Mouse (Mus musculus) lung, embryonic 14.5 days (tissue): ENCODE measurements around the gene Trmt11. TPM values are rescaled to one million over a fixed set of nuclear protein-coding genes. Genes with fewer than 3 reads are reported as not detected.
"Not testable (repeated sequence)": the region's sequence is repeated elsewhere in the genome, so short reads cannot be mapped to it uniquely, and the experiment has no call there.

ENCODE experiments used
- ATAC-seq: fragments of 200-750 bp; cut with Nextera tagmentation; 2 replicates; pipeline ENCODE4 v1.8.0; 2017; ENCODE audit warnings: mild to moderate bottlenecking, moderate TSS enrichment, moderate library complexity; ENCODE audit not compliant: insufficient read depth
- DNase-seq: peaks from one replicate; pipeline ENCODE4 v3.0.0-alpha.2; 2015
- H3K27ac ChIP-seq: fragments of 300-500 bp; sonication (generic); 2 replicates; pipeline ENCODE4 v1.5.1; 2014; ENCODE audit warnings: low read depth, mild to moderate bottlenecking, moderate library complexity
- H3K27me3 ChIP-seq: fragments of 300-500 bp; sonication (generic); 2 replicates; pipeline ENCODE4 v1.6.1; 2014; ENCODE audit warnings: low read length, control low read depth; ENCODE audit not compliant: insufficient read depth
- H3K36me3 ChIP-seq: fragments of 300-500 bp; sonication (generic); 2 replicates; pipeline ENCODE4 v1.6.1; 2014; ENCODE audit warnings: control low read depth; ENCODE audit not compliant: insufficient read depth
- H3K4me1 ChIP-seq: fragments of 300-500 bp; sonication (generic); 2 replicates; pipeline ENCODE4 v1.6.1; 2014; ENCODE audit warnings: antibody characterized with exemption, control low read depth; ENCODE audit not compliant: insufficient read depth
- H3K4me2 ChIP-seq: fragments of 300-500 bp; sonication (generic); 2 replicates; pipeline ENCODE4 v1.6.1; 2014; ENCODE audit warnings: mild to moderate bottlenecking
- H3K4me3 ChIP-seq: fragments of 300-500 bp; sonication (generic); 2 replicates; pipeline ENCODE4 v1.5.1; 2014; ENCODE audit warnings: low read depth, low read length
- H3K9ac ChIP-seq: fragments of 300-500 bp; sonication (generic); 2 replicates; pipeline ENCODE4 v1.6.1; 2014
- H3K9me3 ChIP-seq: fragments of 300-500 bp; sonication (generic); 2 replicates; pipeline ENCODE4 v1.6.1; 2016; ENCODE audit warnings: low read depth, low read length, control low read depth
- CTCF ChIP-seq: IDR thresholded peaks from 2 replicates; pipeline ENCODE4 v1.5.1; 2016; ENCODE audit warnings: antibody characterized with exemption, low read depth
- WGBS: fragments of 180-500 bp; shearing (Covaris S2); extraction: QIAGEN DNeasy Blood & Tissue Kit; methylation state at CpG from one replicate; pipeline ENCODE4 v1.1.7; 2014; 5-methylcytosine and 5-hydroxymethylcytosine counted together
- polyA plus RNA-seq: library from polyadenylated mRNA; unstranded; fragments of >200 nt; fragmentation: Nextera tagmentation; extraction: Ambion mirVana; gene quantifications from 2 replicates; pipeline ENCODE4 v1.2.1, GENCODE M21; 2014

Gene Trmt11
- polyA plus RNA-seq, 1 experiment from 2014 or later: 28.5 TPM

DNA sequence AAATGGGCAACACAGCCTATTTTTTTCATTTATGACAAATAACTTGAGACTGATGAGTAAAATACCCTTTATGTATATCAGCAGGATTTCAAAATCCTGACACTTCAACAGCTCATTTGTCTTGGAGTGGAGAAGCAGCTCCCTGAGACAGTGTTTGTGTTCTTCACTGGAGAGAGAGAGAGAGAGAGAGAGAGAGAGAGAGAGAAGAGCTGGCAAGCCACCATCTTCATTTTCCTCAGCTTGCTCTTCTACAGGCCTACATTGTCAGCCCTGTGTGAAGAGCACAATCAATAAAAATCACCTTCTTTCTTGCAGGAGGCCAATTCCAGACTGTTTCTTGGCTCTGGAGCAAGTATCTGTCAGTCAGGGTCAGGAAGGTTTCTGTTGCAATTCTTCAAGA is 78.8 kb downstream of the Trmt11 start:
- H3K27me3 ChIP-seq: no peaks in the 10 kb centered on the region
- DNase-seq: peak; percentile 80
- no peak overlapping the region for H3K4me2 ChIP-seq
- H3K4me1 ChIP-seq: peaks cover 3% of the 10 kb centered on the region; the same call in 1 of the 2 replicates
- peak; percentile 83 for ATAC-seq
- H3K9me3 ChIP-seq: no peaks in the 10 kb centered on the region
- H3K4me3 ChIP-seq: no peak overlapping the region
- H3K9ac ChIP-seq: no peak overlapping the region
- no peak for TF ChIP-seq CTCF
- no peak overlapping the region for H3K27ac ChIP-seq
- H3K36me3 ChIP-seq: no peaks in the 10 kb centered on the region

DNA sequence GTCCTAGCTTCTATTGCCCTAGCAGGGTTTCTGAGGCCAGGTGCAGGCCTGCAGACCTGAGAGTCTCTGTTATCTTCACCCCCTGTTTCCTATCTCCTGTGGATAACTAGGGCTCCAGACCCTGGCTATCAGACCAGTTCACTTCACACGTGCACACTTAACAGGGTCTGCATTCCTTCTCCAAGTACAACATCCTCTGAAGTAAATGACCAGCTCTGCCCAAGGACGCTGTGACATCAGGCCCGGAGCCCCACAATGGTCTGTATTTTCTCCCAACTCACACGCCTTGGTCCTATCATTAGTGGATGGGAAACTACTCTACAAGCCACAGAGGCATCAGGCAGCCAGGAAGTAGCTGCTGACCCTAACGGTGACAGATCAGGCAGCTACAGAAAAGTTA is 81.4 kb downstream of the Trmt11 start:
- peaks cover 3% of the 10 kb centered on the region; the same call in 1 of the 2 replicates for H3K4me1 ChIP-seq
- H3K27me3 ChIP-seq: no peaks in the 10 kb centered on the region
- no peak for DNase-seq
- WGBS: 63% methylated on average over 5 of the region's 5 CpGs
- H3K27ac ChIP-seq: no peak overlapping the region
- H3K4me2 ChIP-seq: no peak overlapping the region
- no peaks in the 10 kb centered on the region for H3K36me3 ChIP-seq
- ATAC-seq: no peak
- H3K4me3 ChIP-seq: no peak overlapping the region
- no peak for TF ChIP-seq CTCF
- H3K9ac ChIP-seq: no peak overlapping the region
- H3K9me3 ChIP-seq: no peaks in the 10 kb centered on the region

DNA sequence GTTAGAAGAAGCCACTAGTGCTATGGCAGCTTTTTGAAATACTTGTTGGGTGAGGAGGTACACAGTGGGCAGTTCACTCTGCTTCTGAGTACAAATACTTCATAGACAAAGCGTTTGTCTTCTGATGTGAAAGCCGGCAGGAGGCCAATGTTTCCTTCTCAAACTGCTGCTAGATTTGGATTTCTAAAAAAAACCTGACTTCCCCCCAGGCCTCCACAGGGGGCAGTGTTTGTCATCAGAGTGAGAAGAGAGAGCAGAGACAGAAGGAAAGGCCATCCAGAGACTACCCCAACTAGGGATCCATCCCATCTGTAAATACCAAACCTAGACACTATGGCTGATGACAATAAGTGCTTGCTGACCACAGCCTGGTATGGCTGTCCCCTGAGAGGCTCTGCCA is 83.3 kb downstream of the Trmt11 start:
- no peak overlapping the region for H3K4me2 ChIP-seq
- no peaks in the 10 kb centered on the region for H3K27me3 ChIP-seq
- DNase-seq (peak; percentile 57), ATAC-seq (no peak)
- H3K27ac ChIP-seq: no peak overlapping the region
- no peak overlapping the region for H3K9ac ChIP-seq
- TF ChIP-seq CTCF: no peak
- H3K4me3 ChIP-seq: no peak overlapping the region
- WGBS: 20% methylated on average over 2 of the region's 2 CpGs
- H3K9me3 ChIP-seq: no peaks in the 10 kb centered on the region
- peaks cover 3% of the 10 kb centered on the region; the same call in 1 of the 2 replicates for H3K4me1 ChIP-seq
- H3K36me3 ChIP-seq: no peaks in the 10 kb centered on the region

GRCm38 (mm10) chr10:30516771-30517170 is 83.8 kb downstream of the Trmt11 start:
- 27% methylated on average over 3 of the region's 3 CpGs for WGBS
- TF ChIP-seq CTCF: no peak
- Histone ChIP-seq H3K9me3 (no peaks in the 10 kb centered on the region), H3K4me1 (peaks cover under 1% of the 10 kb centered on the region; the same call in 1 of the 2 replicates), H3K36me3 (no peaks in the 10 kb centered on the region), H3K27me3 (no peaks in the 10 kb centered on the region), H3K4me2 (no peak overlapping the region), H3K4me3 (no peak overlapping the region), H3K9ac (no peak overlapping the region), H3K27ac (no peak overlapping the region)
- DNase-seq (no peak), ATAC-seq (no peak)

DNA sequence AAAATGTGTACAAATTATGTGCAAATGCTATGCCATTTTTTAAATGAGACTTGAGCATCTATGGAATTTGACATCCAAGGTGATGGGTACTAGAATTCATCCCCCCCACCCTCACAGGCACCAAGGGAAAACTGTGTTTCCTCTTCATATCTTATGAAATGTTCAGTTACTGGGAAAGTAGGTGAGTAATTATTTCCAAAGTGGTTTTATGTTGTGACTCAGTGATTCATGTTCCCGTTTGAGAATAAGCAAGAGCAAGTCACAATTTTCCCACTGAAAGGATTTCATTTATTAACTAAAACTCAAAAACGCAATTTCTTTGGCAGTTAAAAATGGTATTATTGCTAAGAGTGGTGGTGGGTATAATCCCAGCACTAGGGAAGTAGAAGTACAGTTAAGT is 95.8 kb downstream of the Trmt11 start:
- ATAC-seq: no peak
- no peak overlapping the region for H3K27ac ChIP-seq
- H3K36me3 ChIP-seq: no peaks in the 10 kb centered on the region
- no peak overlapping the region for H3K4me3 ChIP-seq
- no peaks in the 10 kb centered on the region for H3K4me1 ChIP-seq
- no peak overlapping the region for H3K9ac ChIP-seq
- H3K27me3 ChIP-seq: no peaks in the 10 kb centered on the region
- DNase-seq: no peak
- WGBS: 81% methylated on average over 2 of the region's 2 CpGs
- H3K4me2 ChIP-seq: no peak overlapping the region
- no peak for TF ChIP-seq CTCF
- H3K9me3 ChIP-seq: no peaks in the 10 kb centered on the region

GRCm38 (mm10) chr10:30503168-30503567 is 97.4 kb downstream of the Trmt11 start:
- WGBS: 77% methylated on average over 2 of the region's 2 CpGs

GRCm38 (mm10) chr10:30502718-30503117 is 97.8 kb downstream of the Trmt11 start:
- Histone ChIP-seq H3K4me3 (no peak overlapping the region), H3K9ac (no peak overlapping the region), H3K4me2 (no peak overlapping the region), H3K27me3 (no peaks in the 10 kb centered on the region), H3K9me3 (no peaks in the 10 kb centered on the region), H3K36me3 (no peaks in the 10 kb centered on the region), H3K4me1 (no peaks in the 10 kb centered on the region), H3K27ac (no peak overlapping the region)
- no peak for TF ChIP-seq CTCF
- DNase-seq: no peak
- no peak for ATAC-seq
- 78% methylated on average over 1 of the region's 1 CpGs for WGBS

More at GRCm38 (mm10) chr10:30503168-30503567, 97.4 kb downstream of the Trmt11 start:
- Histone ChIP-seq H3K27ac (no peak overlapping the region), H3K36me3 (no peaks in the 10 kb centered on the region), H3K4me3 (no peak overlapping the region), H3K4me2 (no peak overlapping the region), H3K27me3 (no peaks in the 10 kb centered on the region), H3K9me3 (no peaks in the 10 kb centered on the region), H3K9ac (no peak overlapping the region), H3K4me1 (no peaks in the 10 kb centered on the region)
- TF ChIP-seq CTCF: no peak
- no peak for DNase-seq
- ATAC-seq: no peak

GRCm38 (mm10) chr10:30498223-30498622 is 102.3 kb downstream of the Trmt11 start:
- not testable (repeated sequence) for H3K4me2 ChIP-seq, H3K9me3 ChIP-seq, H3K9ac ChIP-seq, H3K4me1 ChIP-seq, H3K27me3 ChIP-seq, H3K4me3 ChIP-seq, H3K36me3 ChIP-seq, H3K27ac ChIP-seq
- DNase-seq (peak; percentile 58), ATAC-seq (peak; percentile 56; the same call in 1 of the 2 replicates)
- WGBS: 48% methylated on average over 19 of the region's 19 CpGs

Other genes starting within 250 kb of the Trmt11 start
- 21.5 and 22.8 TPM in 2 replicates for gene Hint3, start 28.9 kb upstream of the Trmt11 start, polyA plus RNA-seq
- 10.7 and 11.5 TPM in 2 replicates for gene Ncoa7, start 202.6 kb upstream of the Trmt11 start, polyA plus RNA-seq
- 1.4 and 2.2 TPM in 2 replicates for gene Hey2, start 242.1 kb upstream of the Trmt11 start, polyA plus RNA-seq